Mouse (Mus musculus) heart, embryonic 14.5 days (tissue): ENCODE measurements at regions not wholly inside any gene's neighbourhood (a gene's known extent, or its start where the extent isn't known, plus 50 kb on each side); places are given as distances from the start of the nearest gene placed in this dataset.
A peak's percentile ranks its signal among the peaks of the same experiment; 100 is the strongest.

Experiments
- ATAC-seq: fragments of 200-750 bp; cut with Nextera tagmentation; 2 replicates; pipeline ENCODE4 v1.8.0; 2017; ENCODE audit warnings: low read depth, moderate TSS enrichment; ENCODE audit not compliant: insufficient number of reproducible peaks, insufficient read depth, low FRiP score
- H3K27ac ChIP-seq, 2 experiments: fragments of 200-500 bp in 1 of 2; fragments of 300-500 bp in 1 of 2; sonication (generic) in 1 of 2; replicated peaks in 1 of 2; 2 replicates each; pipeline ENCODE4 v1.5.1; 2012 to 2014; ENCODE audit warnings: low read depth in 2 of 2, low read length in 2 of 2, control low read depth in 1 of 2, mild to moderate bottlenecking in 1 of 2, mixed read lengths in 1 of 2; ENCODE audit not compliant: control insufficient read depth in 1 of 2, insufficient read depth in 1 of 2
- H3K27me3 ChIP-seq: fragments of 300-500 bp; sonication (generic); 2 replicates; pipeline ENCODE4 v1.6.1; 2014; ENCODE audit warnings: mild to moderate bottlenecking, low read length, control low read depth; ENCODE audit not compliant: control insufficient read depth, insufficient read depth
- H3K36me3 ChIP-seq: fragments of 300-500 bp; sonication (generic); 2 replicates; pipeline ENCODE4 v1.6.1; 2014; ENCODE audit warnings: mild to moderate bottlenecking, control low read depth, low read length, mixed read lengths; ENCODE audit not compliant: control insufficient read depth, insufficient read depth
- H3K4me1 ChIP-seq, 2 experiments: fragments of 200-500 bp in 1 of 2; fragments of 300-500 bp in 1 of 2; sonication (generic) in 1 of 2; 2 replicates each; pipeline ENCODE4 v1.6.1; 2012 to 2014; ENCODE audit warnings: low read length in 2 of 2, control low read depth in 1 of 2, mixed read lengths in 1 of 2; ENCODE audit not compliant: control insufficient read depth in 2 of 2, insufficient read depth in 2 of 2
- H3K4me2 ChIP-seq: fragments of 300-500 bp; sonication (generic); 2 replicates; pipeline ENCODE4 v1.6.1; 2014; ENCODE audit warnings: mild to moderate bottlenecking, low read length
- H3K4me3 ChIP-seq, 2 experiments: fragments of 200-500 bp in 1 of 2; fragments of 300-500 bp in 1 of 2; sonication (generic) in 1 of 2; 2 replicates each; pipeline ENCODE4 v1.5.1; 2012 to 2014; ENCODE audit warnings: low read length in 2 of 2, mild to moderate bottlenecking in 2 of 2, control low read depth in 1 of 2, low read depth in 1 of 2, moderate library complexity in 1 of 2; ENCODE audit not compliant: control insufficient read depth in 1 of 2, insufficient read depth in 1 of 2
- H3K9ac ChIP-seq: fragments of 300-500 bp; sonication (generic); 2 replicates; pipeline ENCODE4 v1.6.1; 2014; ENCODE audit warnings: mild to moderate bottlenecking, low read length
- H3K9me3 ChIP-seq: fragments of 300-500 bp; sonication (generic); 2 replicates; pipeline ENCODE4 v1.6.1; 2016; ENCODE audit warnings: low read length, control low read depth; ENCODE audit not compliant: control insufficient read depth
- WGBS: fragments of 180-500 bp; shearing (Covaris S2); extraction: QIAGEN DNeasy Blood & Tissue Kit; methylation state at CpG from one replicate; pipeline ENCODE4 v1.1.7; 2014; 5-methylcytosine and 5-hydroxymethylcytosine counted together

GRCm38 (mm10) chr10:93389276-93389675 lies 63.9 kb upstream of the Lta4h start:
- WGBS: 83% methylated on average over 6 of the region's 6 CpGs
- Histone ChIP-seq H3K27ac (no peak overlapping the region), H3K4me3 (no peak overlapping the region), H3K27me3 (no peaks in the 10 kb centered on the region), H3K9me3 (no peaks in the 10 kb centered on the region), H3K4me1 (peaks cover 2% of the 10 kb centered on the region in 2 experiments; a peak in 1 of 4 replicates), H3K9ac (no peak overlapping the region), H3K36me3 (no peaks in the 10 kb centered on the region), H3K4me2 (no peak overlapping the region)
- ATAC-seq: no peak

DNA sequence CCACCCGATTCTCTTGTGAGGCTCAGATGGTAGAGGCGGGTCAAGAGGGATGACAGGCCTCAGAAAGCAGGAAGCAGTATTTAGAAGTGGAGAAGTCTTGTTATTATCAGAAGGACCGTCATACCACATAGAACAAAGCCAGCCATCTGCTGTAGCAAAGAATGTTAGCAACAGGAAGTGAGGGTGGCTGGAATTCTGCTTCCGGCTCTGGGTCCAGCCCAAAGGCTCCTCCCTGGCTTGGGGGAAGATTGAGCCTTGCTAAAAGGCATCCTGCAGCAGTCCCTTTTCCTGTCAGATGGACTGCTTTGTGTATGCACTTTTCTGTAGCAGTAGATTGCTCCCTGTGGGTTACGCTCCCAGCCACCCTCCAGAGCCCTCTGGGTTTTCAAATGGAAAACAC lies 61.9 kb upstream of the Lta4h start:
- Histone ChIP-seq H3K4me1 (peaks cover 2% of the 10 kb centered on the region in 2 experiments; a peak in 1 of 4 replicates), H3K36me3 (no peaks in the 10 kb centered on the region), H3K9me3 (no peaks in the 10 kb centered on the region), H3K27me3 (no peaks in the 10 kb centered on the region), H3K9ac (no peak overlapping the region), H3K4me2 (no peak overlapping the region), H3K27ac (peak overlapping the region; percentile 34 to 70; a peak in 3 of 4 replicates), H3K4me3 (no peak overlapping the region)
- 45% methylated on average over 5 of the region's 5 CpGs for WGBS
- peak; percentile 47; the same call in 1 of the 2 replicates for ATAC-seq

GRCm38 (mm10) chr10:93393902-93394301 lies 59.3 kb upstream of the Lta4h start:
- WGBS: 73% methylated on average over 1 of the region's 1 CpGs
- H3K9ac ChIP-seq: no peak overlapping the region
- no peaks in the 10 kb centered on the region for H3K36me3 ChIP-seq
- H3K4me3 ChIP-seq: no peak overlapping the region
- H3K9me3 ChIP-seq: no peaks in the 10 kb centered on the region
- ATAC-seq: no peak
- H3K27ac ChIP-seq: no peak overlapping the region
- peaks cover 2% of the 10 kb centered on the region in 2 experiments; a peak in 1 of 4 replicates for H3K4me1 ChIP-seq
- H3K27me3 ChIP-seq: no peaks in the 10 kb centered on the region
- no peak overlapping the region for H3K4me2 ChIP-seq

GRCm38 (mm10) chr10:93397711-93398110 lies 55.5 kb upstream of the Lta4h start:
- Histone ChIP-seq H3K4me1 (no peaks in the 10 kb centered on the region), H3K9me3 (no peaks in the 10 kb centered on the region), H3K9ac (no peak overlapping the region), H3K27me3 (no peaks in the 10 kb centered on the region), H3K4me3 (no peak overlapping the region), H3K36me3 (no peaks in the 10 kb centered on the region), H3K4me2 (no peak overlapping the region), H3K27ac (no peak overlapping the region)
- WGBS: 76% methylated on average over 5 of the region's 5 CpGs
- no peak for ATAC-seq

DNA sequence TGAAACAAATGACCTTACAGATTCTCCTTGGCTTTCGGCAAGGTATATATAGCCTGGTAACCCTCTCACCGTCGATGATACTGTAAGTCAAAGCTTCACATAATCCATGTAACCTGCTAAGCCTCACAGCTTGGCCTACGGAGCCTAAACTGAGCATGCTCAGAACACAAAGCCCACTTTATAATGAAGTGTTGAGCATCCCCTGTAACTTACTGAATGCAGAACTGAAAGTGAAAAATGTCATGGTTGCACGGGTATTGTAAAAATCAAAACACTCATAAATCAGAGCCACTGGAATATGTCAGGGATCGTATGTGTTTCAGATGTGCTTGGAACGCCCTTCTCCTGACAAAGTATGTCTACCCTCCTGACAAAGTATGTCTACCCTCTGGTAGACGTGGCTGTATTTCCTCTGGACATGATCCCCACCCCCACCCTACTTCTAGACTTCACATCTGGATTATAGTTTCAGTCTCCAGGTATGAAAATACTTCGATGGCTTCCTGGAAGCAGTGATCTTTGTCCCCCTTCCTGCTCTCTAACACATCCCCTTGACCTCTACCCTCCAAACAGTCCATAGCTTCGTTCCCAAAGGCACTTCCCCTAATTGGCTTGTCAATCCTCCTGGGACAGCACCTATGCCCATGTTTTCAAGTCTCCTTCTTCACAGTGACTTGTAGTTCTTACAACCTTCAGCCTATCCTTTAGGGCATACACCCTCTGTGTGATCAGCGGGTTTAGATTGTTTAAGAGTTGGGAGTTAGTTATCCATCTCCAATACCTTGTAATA lies 54.5 kb upstream of the Lta4h start:
- no peak for ATAC-seq
- Histone ChIP-seq H3K9ac (no peak overlapping the region), H3K27me3 (no peaks in the 10 kb centered on the region), H3K27ac (no peak overlapping the region), H3K4me2 (no peak overlapping the region), H3K9me3 (no peaks in the 10 kb centered on the region), H3K4me3 (no peak overlapping the region), H3K4me1 (no peaks in the 10 kb centered on the region), H3K36me3 (no peaks in the 10 kb centered on the region)
- WGBS: 78% methylated on average over 11 of the region's 11 CpGs

- Histone ChIP-seq H3K4me2 (no peak overlapping the region), H3K9me3 (no peaks in the 10 kb centered on the region), H3K4me3 (no peak overlapping the region), H3K36me3 (no peaks in the 10 kb centered on the region), H3K27me3 (no peaks in the 10 kb centered on the region), H3K27ac (no peak overlapping the region), H3K4me1 (no peaks in the 10 kb centered on the region), H3K9ac (no peak overlapping the region)
- no peak for ATAC-seq
- 61% methylated on average over 5 of the region's 5 CpGs for WGBS
Measured at GRCm38 (mm10) chr10:93402689-93403509, 50.3 kb upstream of the Lta4h start.
